Mouse (Mus musculus): ENCODE measurements around the gene Mrpl21. TPM values are rescaled to one million over a fixed set of nuclear protein-coding genes. Genes with fewer than 3 reads are reported as not detected.

Mrpl21 gene
- 105 and 106 TPM in 2 replicates for polyA plus RNA-seq (2015; fragmentation: Nextera tagmentation; extraction: Ambion mirVana)

DNA sequence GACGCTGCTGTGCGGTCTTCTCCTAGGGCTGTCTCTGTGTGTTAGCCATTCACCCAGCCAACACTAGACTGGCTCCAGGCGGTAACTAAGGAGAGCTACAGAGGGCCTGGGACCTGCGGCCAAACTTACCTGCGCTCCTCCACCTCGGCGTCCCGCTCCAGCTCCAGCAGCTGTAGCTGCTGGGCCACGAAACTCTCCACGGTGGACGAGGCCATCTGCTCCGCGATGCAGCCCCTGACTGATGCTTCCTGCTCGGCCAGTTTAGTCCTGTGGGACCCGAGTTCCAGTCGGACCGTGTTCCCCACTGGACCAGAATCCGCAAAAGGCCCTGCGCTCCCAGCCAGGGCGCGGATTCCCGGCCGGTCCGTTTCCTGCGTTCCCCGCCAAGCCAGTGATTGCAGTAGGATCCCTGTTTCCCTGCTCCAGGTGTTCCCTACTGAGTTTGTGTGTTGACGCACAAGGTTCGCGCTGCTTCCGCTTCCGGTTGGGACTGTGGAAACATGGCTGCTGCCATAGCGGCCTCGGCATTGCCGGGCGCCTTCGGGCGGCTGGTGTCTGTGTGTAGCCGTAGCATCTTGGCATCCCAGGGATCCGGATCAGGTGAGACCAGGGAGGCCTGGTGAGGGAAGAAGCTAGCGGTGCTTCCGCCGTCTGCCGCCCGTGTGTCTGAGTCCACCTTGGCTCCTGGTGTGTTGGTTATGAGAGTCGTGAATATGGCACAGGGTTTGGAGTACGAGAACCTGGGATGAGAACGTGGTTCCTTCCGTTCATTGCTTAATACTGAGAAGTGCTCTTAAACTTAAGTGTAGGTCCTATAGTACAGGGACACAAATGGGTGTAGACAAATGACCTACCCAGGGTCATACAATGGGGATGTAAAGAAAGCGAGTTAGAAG lies at the start of gene Mrpl21, which contains the start of gene Ighmbp2:
TSS of gene Mrpl21 (plus strand) at position 330 of the 896 bp plus-strand sequence.
TSS of gene Ighmbp2 (minus strand) at position 446 of the 896 bp plus-strand sequence.
- ATAC-seq (ENCODE audit: low FRiP score, low read depth): peak; percentile 93
- under 1% methylated on average over 49 of the region's 49 CpGs for WGBS

DNA sequence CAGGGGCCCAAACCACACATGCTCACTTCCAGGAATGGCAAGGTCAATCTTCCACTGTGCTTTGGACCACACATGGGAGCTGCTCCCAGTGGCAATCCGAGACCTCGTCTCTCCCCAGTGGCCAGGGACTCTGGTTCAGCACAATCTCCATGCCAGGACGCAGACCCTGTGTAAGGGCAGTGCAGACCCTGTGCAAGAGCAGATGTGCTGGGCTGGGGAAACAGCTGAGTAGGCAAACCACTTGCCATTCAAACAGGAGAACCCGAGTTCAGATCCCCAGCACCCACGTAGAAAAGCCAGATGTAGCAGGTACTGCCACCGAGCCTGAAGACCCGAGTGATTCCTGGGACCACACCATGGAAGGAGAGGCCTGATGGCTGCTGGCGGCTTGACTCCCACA lies 22.7 kb upstream of the Mrpl21 start:
- Histone ChIP-seq H3K27ac (replicated peaks) (no peak overlapping the region), H3K4me3 (no peak overlapping the region), H3K9me3 (no peaks in the 10 kb centered on the region), H3K4me2 (no peak overlapping the region), H3K4me1 (replicated peaks) (no peaks in the 10 kb centered on the region), H3K9ac (no peak overlapping the region), H3K27me3 (no peaks in the 10 kb centered on the region), H3K36me3 (peaks cover 39% of the 10 kb centered on the region)
- ATAC-seq (ENCODE audit: low FRiP score, low read depth): no peak
- 96% methylated on average over 8 of the region's 8 CpGs for WGBS

More for the DNA sequence above, at the start of gene Mrpl21, which contains the start of gene Ighmbp2:
- Histone ChIP-seq H3K9ac (peak within 1 kb of the TSS; percentile 80), H3K4me1 (replicated peaks) (peaks cover 24% of the 10 kb centered on the region), H3K27ac (replicated peaks) (peak within 1 kb of the TSS; percentile 47), H3K4me2 (peak within 1 kb of the TSS; percentile 68), H3K9me3 (no peaks in the 10 kb centered on the region), H3K36me3 (peaks cover 30% of the 10 kb centered on the region), H3K27me3 (no peaks in the 10 kb centered on the region), H3K4me3 (peak within 1 kb of the TSS; percentile 71)

DNA sequence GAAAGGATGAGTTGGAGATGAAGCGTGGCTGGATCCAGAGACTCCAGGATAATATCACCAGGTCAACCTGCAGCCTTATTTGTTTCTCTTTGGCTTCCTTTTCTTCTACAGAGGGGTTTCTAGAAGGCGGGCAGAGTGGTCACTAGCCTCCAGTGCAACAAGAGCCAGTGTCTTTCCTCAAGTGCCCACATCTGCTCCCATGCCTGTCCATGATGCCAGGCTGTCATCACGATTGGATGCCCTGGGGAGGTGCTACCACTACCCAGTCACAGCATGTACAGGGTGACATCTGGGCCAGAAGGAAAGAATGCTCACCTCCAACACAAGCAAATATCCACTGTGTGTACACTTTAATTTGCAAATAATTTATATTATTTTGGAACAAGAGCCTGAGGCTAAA lies 22.1 kb upstream of the Mrpl21 start:
- H3K27me3 ChIP-seq: no peaks in the 10 kb centered on the region
- H3K4me2 ChIP-seq: no peak overlapping the region
- no peak overlapping the region for H3K4me3 ChIP-seq
- WGBS: 90% methylated on average over 3 of the region's 3 CpGs
- H3K36me3 ChIP-seq: peaks cover 44% of the 10 kb centered on the region
- H3K27ac ChIP-seq (replicated peaks): no peak overlapping the region
- no peaks in the 10 kb centered on the region for H3K9me3 ChIP-seq
- H3K9ac ChIP-seq: no peak overlapping the region
- no peaks in the 10 kb centered on the region for H3K4me1 ChIP-seq (replicated peaks)
- no peak for ATAC-seq (ENCODE audit: low FRiP score, low read depth)

GRCm38 (mm10) chr19:3261336-3261735 lies 21.4 kb upstream of the Mrpl21 start:
- Histone ChIP-seq H3K27ac (replicated peaks) (no peak overlapping the region), H3K4me1 (replicated peaks) (no peaks in the 10 kb centered on the region), H3K9ac (no peak overlapping the region), H3K27me3 (no peaks in the 10 kb centered on the region), H3K4me3 (no peak overlapping the region), H3K4me2 (no peak overlapping the region), H3K36me3 (peaks cover 49% of the 10 kb centered on the region), H3K9me3 (no peaks in the 10 kb centered on the region)
- WGBS: 95% methylated on average over 7 of the region's 7 CpGs
- no peak for ATAC-seq (ENCODE audit: low FRiP score, low read depth)

DNA sequence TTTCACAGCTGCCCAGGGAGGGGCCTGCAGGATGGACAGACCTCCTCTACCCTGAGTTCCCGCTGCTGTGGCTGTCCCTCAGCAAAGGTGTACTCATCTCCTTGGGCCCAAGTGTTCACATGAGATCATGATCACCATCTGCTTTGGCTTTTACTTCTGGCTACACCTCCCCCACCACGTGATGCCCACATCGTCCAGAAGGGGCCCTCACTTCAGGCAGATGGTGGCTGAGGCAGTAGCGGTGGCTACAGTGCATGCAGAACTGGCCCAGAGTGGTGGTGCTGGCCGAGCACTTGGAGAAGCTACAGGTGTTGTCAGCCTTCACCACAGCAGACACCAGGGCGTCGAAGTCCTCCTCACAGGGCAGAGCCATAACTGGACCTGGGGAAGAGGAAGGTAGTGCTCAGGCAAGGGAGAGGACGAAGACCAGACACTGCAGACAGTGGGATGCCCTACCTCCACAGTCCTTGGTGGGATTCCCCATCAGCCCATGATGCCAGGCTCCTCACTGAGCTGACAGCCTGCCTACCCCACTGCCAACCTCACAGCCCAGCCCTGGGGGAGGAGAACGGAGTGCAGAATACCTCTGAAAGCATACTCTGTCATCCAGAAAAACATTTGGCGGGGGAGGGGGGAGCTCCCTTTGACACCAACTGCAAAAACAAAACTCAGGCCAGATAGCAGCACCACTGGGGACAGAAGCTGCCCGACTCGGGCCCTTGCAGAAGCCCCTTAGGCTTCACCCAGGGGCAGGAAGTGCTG lies 20.8 kb upstream of the Mrpl21 start:
- Histone ChIP-seq H3K27me3 (no peaks in the 10 kb centered on the region), H3K36me3 (peaks cover 55% of the 10 kb centered on the region), H3K9me3 (no peaks in the 10 kb centered on the region), H3K4me3 (no peak overlapping the region), H3K27ac (replicated peaks) (no peak overlapping the region), H3K9ac (no peak overlapping the region), H3K4me1 (replicated peaks) (no peaks in the 10 kb centered on the region), H3K4me2 (no peak overlapping the region)
- WGBS: 89% methylated on average over 12 of the region's 12 CpGs
- ATAC-seq (ENCODE audit: low FRiP score, low read depth): no peak

GRCm38 (mm10) chr19:3264348-3264747 lies 18.4 kb upstream of the Mrpl21 start:
- no peaks in the 10 kb centered on the region for H3K27me3 ChIP-seq
- H3K4me2 ChIP-seq: no peak overlapping the region
- H3K9ac ChIP-seq: no peak overlapping the region
- WGBS: 94% methylated on average over 6 of the region's 6 CpGs
- no peaks in the 10 kb centered on the region for H3K4me1 ChIP-seq (replicated peaks)
- no peak overlapping the region for H3K27ac ChIP-seq (replicated peaks)
- peaks cover 72% of the 10 kb centered on the region for H3K36me3 ChIP-seq
- H3K9me3 ChIP-seq: no peaks in the 10 kb centered on the region
- no peak overlapping the region for H3K4me3 ChIP-seq
- no peak for ATAC-seq (ENCODE audit: low FRiP score, low read depth)

GRCm38 (mm10) chr19:3265180-3265579 lies 17.5 kb upstream of the Mrpl21 start:
- H3K9me3 ChIP-seq: no peaks in the 10 kb centered on the region
- H3K4me1 ChIP-seq (replicated peaks): no peaks in the 10 kb centered on the region
- H3K36me3 ChIP-seq: peaks cover 68% of the 10 kb centered on the region
- H3K4me2 ChIP-seq: no peak overlapping the region
- no peak for ATAC-seq (ENCODE audit: low FRiP score, low read depth)
- WGBS: 94% methylated on average over 9 of the region's 9 CpGs
- no peak overlapping the region for H3K9ac ChIP-seq
- no peak overlapping the region for H3K27ac ChIP-seq (replicated peaks)
- H3K4me3 ChIP-seq: no peak overlapping the region
- H3K27me3 ChIP-seq: no peaks in the 10 kb centered on the region

DNA sequence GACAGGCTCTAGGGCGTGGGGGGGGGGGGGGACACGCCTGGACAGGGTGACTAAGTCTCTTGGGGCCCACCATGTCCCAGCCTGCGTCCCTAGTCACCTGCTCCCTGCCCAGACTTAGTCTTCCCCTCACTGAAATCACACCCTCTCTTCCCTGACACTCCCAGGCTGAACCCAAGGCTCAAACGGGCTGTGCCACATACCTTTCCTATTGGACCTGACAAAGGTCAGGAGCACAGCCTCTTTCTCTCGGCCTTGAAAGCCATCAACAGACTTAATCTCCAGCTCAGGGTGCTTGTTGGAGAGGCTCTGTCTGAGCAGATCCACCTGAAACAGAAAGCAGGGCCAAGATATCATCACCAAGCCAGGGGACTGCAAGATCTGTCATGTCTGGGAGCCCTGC lies 16.6 kb upstream of the Mrpl21 start:
- ATAC-seq (ENCODE audit: low FRiP score, low read depth): no peak
- H3K27ac ChIP-seq (replicated peaks): no peak overlapping the region
- no peaks in the 10 kb centered on the region for H3K4me1 ChIP-seq (replicated peaks)
- no peak overlapping the region for H3K9ac ChIP-seq
- no peak overlapping the region for H3K4me3 ChIP-seq
- H3K4me2 ChIP-seq: no peak overlapping the region
- H3K36me3 ChIP-seq: peaks cover 68% of the 10 kb centered on the region
- 94% methylated on average over 5 of the region's 5 CpGs for WGBS
- no peaks in the 10 kb centered on the region for H3K27me3 ChIP-seq
- H3K9me3 ChIP-seq: no peaks in the 10 kb centered on the region

DNA sequence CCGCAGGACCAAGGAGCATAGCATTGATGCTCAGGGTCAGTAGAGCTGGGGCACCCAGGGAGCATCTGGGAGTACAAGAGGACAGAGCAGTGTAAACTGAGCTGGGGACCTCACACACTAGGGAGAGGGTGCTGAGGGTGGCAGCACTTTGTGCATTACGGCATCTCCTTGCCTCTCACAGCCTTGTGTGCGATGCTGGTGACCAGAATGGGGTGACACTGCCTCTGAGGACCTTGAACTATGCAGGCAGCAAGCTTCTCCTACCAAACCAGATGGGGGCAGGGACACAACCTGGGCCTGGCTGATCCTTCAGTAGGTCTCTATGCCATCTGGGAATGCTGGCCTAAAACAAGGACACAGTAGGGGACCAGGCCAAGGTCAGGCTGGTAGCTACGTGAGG lies 16.0 kb upstream of the Mrpl21 start:
- peaks cover 66% of the 10 kb centered on the region for H3K36me3 ChIP-seq
- H3K4me3 ChIP-seq: no peak overlapping the region
- 95% methylated on average over 4 of the region's 4 CpGs for WGBS
- no peaks in the 10 kb centered on the region for H3K4me1 ChIP-seq (replicated peaks)
- ATAC-seq (ENCODE audit: low FRiP score, low read depth): no peak
- no peak overlapping the region for H3K4me2 ChIP-seq
- no peak overlapping the region for H3K9ac ChIP-seq
- H3K9me3 ChIP-seq: no peaks in the 10 kb centered on the region
- H3K27me3 ChIP-seq: no peaks in the 10 kb centered on the region
- H3K27ac ChIP-seq (replicated peaks): no peak overlapping the region

DNA sequence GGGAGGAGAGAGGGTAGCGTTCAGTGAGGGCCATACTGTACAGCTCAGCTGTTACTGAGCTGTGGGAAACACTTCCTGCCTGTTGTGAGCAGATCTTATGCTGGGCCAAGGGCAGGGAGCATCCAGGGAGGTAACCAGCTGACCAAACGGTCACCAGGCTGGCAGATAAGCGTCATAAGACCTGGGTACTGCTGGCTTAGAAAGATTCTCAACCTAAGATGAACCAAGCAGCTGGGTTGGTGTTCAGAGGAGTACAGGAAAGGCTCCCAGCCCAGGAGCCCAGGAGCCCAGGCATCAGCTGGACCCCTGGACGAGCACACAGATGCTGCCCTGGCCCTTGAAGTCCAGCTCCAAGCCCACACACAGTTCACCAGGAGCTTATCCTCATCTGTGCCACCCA lies 15.4 kb upstream of the Mrpl21 start:
- ATAC-seq (ENCODE audit: low FRiP score, low read depth): no peak
- Histone ChIP-seq H3K9me3 (no peaks in the 10 kb centered on the region), H3K9ac (no peak overlapping the region), H3K27ac (replicated peaks) (no peak overlapping the region), H3K4me3 (no peak overlapping the region), H3K4me2 (no peak overlapping the region), H3K4me1 (replicated peaks) (no peaks in the 10 kb centered on the region), H3K36me3 (peaks cover 67% of the 10 kb centered on the region), H3K27me3 (no peaks in the 10 kb centered on the region)
- WGBS: 90% methylated on average over 4 of the region's 4 CpGs

DNA sequence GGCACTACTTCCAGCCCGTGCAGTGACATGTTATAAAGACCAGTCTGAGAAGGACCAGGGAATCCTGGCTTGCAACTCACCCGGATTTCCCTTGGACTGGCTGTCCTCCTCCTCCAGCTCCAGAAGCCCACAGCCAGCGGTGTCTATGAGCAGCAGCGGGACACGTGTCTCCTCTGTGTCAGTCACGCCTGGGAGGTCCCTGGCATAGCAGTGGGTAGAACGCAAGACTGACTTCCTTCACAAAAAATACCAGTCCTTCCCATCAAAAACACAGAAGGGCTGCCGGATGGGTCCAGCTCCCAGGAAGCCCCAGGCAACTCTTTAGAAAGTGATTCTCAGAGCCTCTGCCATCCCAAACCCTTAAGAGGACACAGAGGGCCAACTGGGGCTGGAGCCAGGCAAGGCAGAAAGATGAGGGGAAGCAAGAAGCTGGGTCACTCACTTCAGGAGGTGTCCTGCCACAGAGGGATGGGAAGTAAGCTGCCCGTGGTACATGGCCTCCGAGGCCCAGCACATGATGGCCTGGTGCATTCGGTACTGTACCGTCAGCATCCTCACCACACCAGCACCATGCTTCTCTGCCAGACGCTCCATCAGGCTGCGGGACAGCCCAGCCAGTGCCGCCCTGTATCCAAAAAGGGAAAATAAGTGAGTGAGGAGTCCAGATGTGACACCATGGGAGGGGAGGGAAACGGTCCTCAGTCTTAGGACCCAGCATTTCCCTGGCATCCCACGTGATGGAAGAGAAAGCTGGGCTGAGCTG lies 14.3 kb upstream of the Mrpl21 start:
- H3K27me3 ChIP-seq: no peaks in the 10 kb centered on the region
- no peaks in the 10 kb centered on the region for H3K9me3 ChIP-seq
- H3K36me3 ChIP-seq: peaks cover 75% of the 10 kb centered on the region
- H3K4me1 ChIP-seq (replicated peaks): no peaks in the 10 kb centered on the region
- no peak overlapping the region for H3K9ac ChIP-seq
- no peak overlapping the region for H3K27ac ChIP-seq (replicated peaks)
- H3K4me2 ChIP-seq: no peak overlapping the region
- no peak overlapping the region for H3K4me3 ChIP-seq
- 96% methylated on average over 17 of the region's 17 CpGs for WGBS
- no peak for ATAC-seq (ENCODE audit: low FRiP score, low read depth)

All from hindbrain, embryonic 15.5 days (tissue).